8 mouse cellular contexts compared by ENCODE assay signal in the genomic region with DNA sequence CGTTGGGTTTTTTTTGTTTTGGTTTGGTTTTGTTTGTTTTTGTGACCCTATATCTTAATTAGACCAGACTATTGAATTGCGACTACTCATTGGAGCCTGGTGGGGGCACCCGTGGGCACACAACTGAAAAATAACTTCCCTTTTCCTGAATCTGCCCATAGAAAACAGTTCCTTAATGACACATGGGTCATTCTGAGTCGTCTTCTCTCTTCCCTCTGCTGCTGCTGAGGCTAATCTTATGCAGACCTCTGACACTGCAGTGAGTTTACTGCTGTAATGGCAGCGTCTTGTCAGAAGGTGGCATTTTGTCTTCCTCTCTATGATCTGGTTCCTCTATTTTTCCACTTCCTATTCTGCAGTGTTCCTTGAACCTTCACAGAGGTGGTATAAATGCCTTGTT. TPM values are rescaled to one million over a fixed set of nuclear protein-coding genes. Genes with fewer than 3 reads are reported as not detected.
DNase-seq lines count a peak whose midpoint lies in the region; ATAC-seq and TF ChIP-seq lines count a peak whose summit lies in the region.

No protein-coding gene starts in this region.

- no peaks in the 10 kb centered on the region; the same call in 1 of the 2 replicates for H3K36me3 ChIP-seq in stomach, embryonic 16.5 days (ENCODE audit: control insufficient read depth, insufficient read depth, low read length)

- peaks cover 2% of the 10 kb centered on the region; the same call in 1 of the 2 replicates for H3K4me1 ChIP-seq in cerebellum, adult 2 months (ENCODE audit: control insufficient read depth, insufficient read depth, low read length)
- peaks cover 9% of the 10 kb centered on the region for H3K4me1 ChIP-seq in stomach, embryonic 16.5 days (ENCODE audit: control insufficient read depth, insufficient read depth, low read length)

- no peaks in the 10 kb centered on the region for H3K27me3 ChIP-seq in cerebellum, adult 2 months (ENCODE audit: control insufficient read depth, insufficient read depth, low read length)
- H3K27me3 ChIP-seq in stomach, embryonic 16.5 days (ENCODE audit: control insufficient read depth, insufficient read depth, low read length), result no peaks in the 10 kb centered on the region

- peak overlapping the region; percentile 71 for H3K4me3 ChIP-seq in cerebellum, adult 2 months (replicated peaks; ENCODE audit: insufficient read depth, low read depth, low read length)
- peak overlapping the region; percentile 80 for H3K4me3 ChIP-seq in stomach, embryonic 16.5 days (replicated peaks; ENCODE audit: low read length)

- peak overlapping the region; percentile 76 for H3K9ac ChIP-seq in stomach, embryonic 16.5 days (ENCODE audit: low read length)

- TF ChIP-seq POLR2A in cerebellum, adult 2 months (IDR thresholded peaks at IDR 0.05; ENCODE audit: borderline replicate concordance, insufficient read depth, low read length), result no peak

- peak overlapping the region; percentile 97 for H3K4me2 ChIP-seq in stomach, embryonic 16.5 days (ENCODE audit: low read depth, low read length)

- H3K27ac ChIP-seq in cerebellum, adult 2 months (ENCODE audit: insufficient read depth, low read length), result no peak overlapping the region
- H3K27ac ChIP-seq in stomach, embryonic 16.5 days (ENCODE audit: low read length), result no peak overlapping the region

- TF ChIP-seq CTCF in cerebellum, adult 2 months (IDR thresholded peaks at IDR 0.05; ENCODE audit: borderline replicate concordance, insufficient read depth, low read depth, low read length), result no peak

- DNase-seq in cerebellum, adult 2 months, result no peak
- no peak for DNase-seq in cerebellum, adult 9-10 months
- peak; percentile 25 for DNase-seq in thymus, postnatal 0 days (ENCODE audit: low spot score)
- DNase-seq in thymus, postnatal 10 days (ENCODE audit: low spot score in 2 of 2), result no peak
- DNase-seq in lung, postnatal 25 days (ENCODE audit: low spot score), result peak; percentile 10
- no peak for DNase-seq in layer of hippocampus, adult 9-11 months

- under 1% methylated on average over 5 of the region's 5 CpGs for WGBS in cerebellum, adult 2 months
- 4% methylated on average over 5 of the region's 5 CpGs for WGBS in stomach, embryonic 16.5 days

- ATAC-seq in hematopoietic stem cell, adult 5-6 weeks (replicated peaks in 1 of 2; ENCODE audit: insufficient read depth in 1 of 2, low FRiP score in 2 of 2, low TSS enrichment in 1 of 2, low read depth in 1 of 2, poor library complexity in 2 of 2, severe bottlenecking in 2 of 2), result peak; percentile 71 to 74
- ATAC-seq in stomach, embryonic 16.5 days (ENCODE audit: insufficient read depth, low FRiP score), result no peak

- no peaks in the 10 kb centered on the region for H3K9me3 ChIP-seq in stomach, embryonic 16.5 days (replicated peaks; ENCODE audit: control insufficient read depth, low read length)

RNA-seq across cellular contexts. Expression of gene D6Wsu163e, which starts 0.7 kb away (rescaled TPM):
- polyA plus RNA-seq in cerebellum, adult 2 months (2012; rRNA removed), result 22.7 and 24.3 TPM in 2 replicates
- 20.9 and 21.4 TPM in 2 replicates for polyA plus RNA-seq in thymus, postnatal 0 days (2015; fragmentation: Nextera tagmentation; extraction: Ambion mirVana)
- 26.1 and 53.5 TPM in 2 replicates for total RNA-seq in hematopoietic stem cell, adult 5-6 weeks (2017)
- polyA plus RNA-seq in stomach, embryonic 16.5 days (2015; fragmentation: Nextera tagmentation; extraction: Ambion mirVana), result 16.9 and 17.0 TPM in 2 replicates

RNA-seq across cellular contexts. Expression of gene Rad51ap1, which starts 1.1 kb away (rescaled TPM):
- 5.5 and 6.6 TPM in 2 replicates for polyA plus RNA-seq in cerebellum, adult 2 months (2012; rRNA removed)
- 65.6 and 69.6 TPM in 2 replicates for polyA plus RNA-seq in thymus, postnatal 0 days (2015; fragmentation: Nextera tagmentation; extraction: Ambion mirVana)
- total RNA-seq in hematopoietic stem cell, adult 5-6 weeks (2017), result 112 and 143 TPM in 2 replicates
- polyA plus RNA-seq in stomach, embryonic 16.5 days (2015; fragmentation: Nextera tagmentation; extraction: Ambion mirVana), result 42.5 and 50.0 TPM in 2 replicates

RNA-seq across cellular contexts. Expression of gene Dyrk4, which starts 18.8 kb away (rescaled TPM):
- 0.10 and 0.23 TPM in 2 replicates for polyA plus RNA-seq in cerebellum, adult 2 months (2012; rRNA removed)
- 2.6 and 2.9 TPM in 2 replicates for polyA plus RNA-seq in thymus, postnatal 0 days (2015; fragmentation: Nextera tagmentation; extraction: Ambion mirVana)
- 2.6 TPM in 1 of 2 replicates, not detected in the other for total RNA-seq in hematopoietic stem cell, adult 5-6 weeks (2017)
- 0.22 TPM in 1 of 2 replicates, not detected in the other for polyA plus RNA-seq in stomach, embryonic 16.5 days (2015; fragmentation: Nextera tagmentation; extraction: Ambion mirVana)

Comparison
In these comparisons a context has a peak if more than half of its experiments do, and no peak if none do; other contexts are left out.
1. DNase-seq: peak in thymus, postnatal 0 days (single experiment) and lung, postnatal 25 days (single experiment); none in cerebellum, adult 2 months (0 of 2), cerebellum, adult 9-10 months (single experiment), thymus, postnatal 10 days (0 of 2) and layer of hippocampus, adult 9-11 months (single experiment).